ENCODE assay signal across 8 mouse cellular contexts in the genomic region with DNA sequence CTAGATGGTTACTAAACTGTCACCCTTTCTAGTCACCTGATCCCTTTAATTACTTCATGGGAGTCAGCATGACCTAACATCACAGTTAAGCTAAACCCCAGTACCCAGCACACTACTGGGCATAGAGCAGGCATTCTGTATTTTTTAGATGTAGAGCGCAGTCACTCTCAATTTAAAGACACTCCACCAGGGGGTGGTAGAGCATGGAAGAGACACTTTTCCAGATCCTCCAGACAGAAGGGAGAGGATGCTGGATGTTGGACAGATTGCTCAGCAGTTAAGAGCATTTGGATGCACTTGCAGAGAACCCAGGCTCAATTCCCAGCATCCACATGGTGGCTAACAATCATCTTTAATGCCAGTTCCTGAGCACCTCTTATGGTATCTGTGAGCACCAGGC. TPM values are rescaled to one million over a fixed set of nuclear protein-coding genes. Genes with fewer than 3 reads are reported as not detected.
DNase-seq lines count a peak whose midpoint lies in the region; ATAC-seq lines count a peak whose summit lies in the region.
"Had no signal": no experiment of that assay in that cellular context is flagged by ENCODE, and none has a peak within 500 bp of the region (broad histone marks: within the 10 kb centered on the region; RNA-seq: fewer than 3 reads in every experiment).

No protein-coding gene starts in this region.

- H3K27ac ChIP-seq in hindbrain, embryonic 16.5 days (ENCODE audit: low read depth, low read length), result no peak overlapping the region
- H3K27ac ChIP-seq in hindbrain, embryonic 13.5 days, result no peak overlapping the region
- H3K27ac ChIP-seq in forebrain, embryonic 10.5 days, result no peak overlapping the region
- H3K27ac ChIP-seq: limb, embryonic 15.5 days had no signal

- no peaks in the 10 kb centered on the region for H3K9me3 ChIP-seq in hindbrain, embryonic 16.5 days (ENCODE audit: control insufficient read depth, low read length)
- no peaks in the 10 kb centered on the region for H3K9me3 ChIP-seq in hindbrain, embryonic 13.5 days
- no peaks in the 10 kb centered on the region for H3K9me3 ChIP-seq in forebrain, embryonic 10.5 days
- H3K9me3 ChIP-seq: limb, embryonic 15.5 days had no signal

- H3K4me3 ChIP-seq in hindbrain, embryonic 16.5 days (ENCODE audit: low read length), result no peak overlapping the region
- H3K4me3 ChIP-seq in hindbrain, embryonic 13.5 days, result no peak overlapping the region
- H3K4me3 ChIP-seq in forebrain, embryonic 10.5 days, result no peak overlapping the region
- H3K4me3 ChIP-seq: limb, embryonic 15.5 days had no signal

- no peak overlapping the region for H3K4me2 ChIP-seq in hindbrain, embryonic 16.5 days (ENCODE audit: low read length)
- H3K4me2 ChIP-seq in hindbrain, embryonic 13.5 days, result no peak overlapping the region
- H3K4me2 ChIP-seq: limb, embryonic 15.5 days had no signal

- H3K36me3 ChIP-seq in hindbrain, embryonic 16.5 days (ENCODE audit: control insufficient read depth, insufficient read depth, low read length), result peaks cover 45% of the 10 kb centered on the region
- H3K36me3 ChIP-seq in hindbrain, embryonic 13.5 days, result peaks cover 92% of the 10 kb centered on the region
- H3K36me3 ChIP-seq in forebrain, embryonic 10.5 days (replicated peaks), result peaks cover 100% of the 10 kb centered on the region

- 0 out of 2 replicates have a peak, but pooled peaks have one; percentile 17 for ATAC-seq in hindbrain, embryonic 16.5 days
- ATAC-seq in hindbrain, embryonic 13.5 days (ENCODE audit: low FRiP score), result no peak

- peak; percentile 73 for DNase-seq in NIH3T3 (ENCODE audit: low read depth)
- DNase-seq in embryo, embryonic 9.5 days (ENCODE audit: extremely low spot score), result peak; percentile 10
- peak; percentile 25 for DNase-seq in naive thymus-derived CD4-positive, alpha-beta T cell, adult 2 months (ENCODE audit: low read depth)
- no peak for DNase-seq in spleen, postnatal 4 days (ENCODE audit: low spot score in 2 of 2)
- no peak for DNase-seq in forebrain, embryonic 10.5 days (ENCODE audit: extremely low spot score, low spot score)

- H3K4me1 ChIP-seq in hindbrain, embryonic 16.5 days (ENCODE audit: control insufficient read depth, insufficient read depth, low read depth, low read length), result no peaks in the 10 kb centered on the region; the same call in 1 of the 2 replicates
- H3K4me1 ChIP-seq in hindbrain, embryonic 13.5 days (replicated peaks), result peaks cover 7% of the 10 kb centered on the region
- H3K4me1 ChIP-seq in forebrain, embryonic 10.5 days, result no peaks in the 10 kb centered on the region
- H3K4me1 ChIP-seq: limb, embryonic 15.5 days had no signal

- 86% methylated on average over 1 of the region's 1 CpGs for WGBS in hindbrain, embryonic 16.5 days
- 90% methylated on average over 1 of the region's 1 CpGs for WGBS in hindbrain, embryonic 13.5 days
- 96% methylated on average over 1 of the region's 1 CpGs for WGBS in forebrain, embryonic 10.5 days

- no peak overlapping the region for H3K9ac ChIP-seq in hindbrain, embryonic 16.5 days (ENCODE audit: low read depth, low read length)
- H3K9ac ChIP-seq in hindbrain, embryonic 13.5 days, result no peak overlapping the region
- H3K9ac ChIP-seq: limb, embryonic 15.5 days had no signal

- H3K27me3 ChIP-seq in hindbrain, embryonic 16.5 days (replicated peaks; ENCODE audit: control insufficient read depth, insufficient read depth, low read length), result no peaks in the 10 kb centered on the region
- H3K27me3 ChIP-seq in hindbrain, embryonic 13.5 days, result no peaks in the 10 kb centered on the region
- H3K27me3 ChIP-seq in forebrain, embryonic 10.5 days (ENCODE audit: poor library complexity, severe bottlenecking), result no peaks in the 10 kb centered on the region
- H3K27me3 ChIP-seq: limb, embryonic 15.5 days had no signal

RNA-seq across cellular contexts. Expression of a gene that starts 15.4 kb away (rescaled TPM):
- polyA plus RNA-seq in hindbrain, embryonic 16.5 days (2015; fragmentation: Nextera tagmentation; extraction: Ambion mirVana), result 215 and 253 TPM in 2 replicates
- 255 and 257 TPM in 2 replicates for polyA plus RNA-seq in hindbrain, embryonic 13.5 days (2015; fragmentation: Nextera tagmentation; extraction: Ambion mirVana)
- 287 and 294 TPM in 2 replicates for polyA plus RNA-seq in forebrain, embryonic 10.5 days (2016; fragmentation: Nextera tagmentation; extraction: Ambion mirVana)

RNA-seq across cellular contexts. Expression of a gene that starts 33.0 kb away (rescaled TPM):
- 2.2 and 2.5 TPM in 2 replicates for polyA plus RNA-seq in hindbrain, embryonic 16.5 days (2015; fragmentation: Nextera tagmentation; extraction: Ambion mirVana)
- polyA plus RNA-seq in hindbrain, embryonic 13.5 days (2015; fragmentation: Nextera tagmentation; extraction: Ambion mirVana), result 2.0 and 2.8 TPM in 2 replicates
- 1.4 and 1.5 TPM in 2 replicates for polyA plus RNA-seq in forebrain, embryonic 10.5 days (2016; fragmentation: Nextera tagmentation; extraction: Ambion mirVana)

RNA-seq across cellular contexts. Expression of a gene that starts 39.8 kb away (rescaled TPM):
- 9.1 and 10.4 TPM in 2 replicates for polyA plus RNA-seq in hindbrain, embryonic 16.5 days (2015; fragmentation: Nextera tagmentation; extraction: Ambion mirVana)
- polyA plus RNA-seq in hindbrain, embryonic 13.5 days (2015; fragmentation: Nextera tagmentation; extraction: Ambion mirVana), result 11.0 and 12.2 TPM in 2 replicates
- 8.2 and 10.0 TPM in 2 replicates for polyA plus RNA-seq in forebrain, embryonic 10.5 days (2016; fragmentation: Nextera tagmentation; extraction: Ambion mirVana)

Comparison
In these comparisons a context has a peak if more than half of its experiments do, and no peak if none do; other contexts are left out.
1. DNase-seq: peak in NIH3T3 (single experiment), embryo, embryonic 9.5 days (single experiment) and naive thymus-derived CD4-positive, alpha-beta T cell, adult 2 months (single experiment); none in spleen, postnatal 4 days (0 of 2) and forebrain, embryonic 10.5 days (single experiment).